Mouse (Mus musculus) kidney, adult 11 months (tissue): Measurements from ENCODE around the gene Fuz.
A peak's percentile ranks its signal among the peaks of the same experiment; 100 is the strongest.

Experiments
- DNase-seq: peaks from one replicate; pipeline ENCODE4 v3.0.0; 2022

The Fuz gene

DNA sequence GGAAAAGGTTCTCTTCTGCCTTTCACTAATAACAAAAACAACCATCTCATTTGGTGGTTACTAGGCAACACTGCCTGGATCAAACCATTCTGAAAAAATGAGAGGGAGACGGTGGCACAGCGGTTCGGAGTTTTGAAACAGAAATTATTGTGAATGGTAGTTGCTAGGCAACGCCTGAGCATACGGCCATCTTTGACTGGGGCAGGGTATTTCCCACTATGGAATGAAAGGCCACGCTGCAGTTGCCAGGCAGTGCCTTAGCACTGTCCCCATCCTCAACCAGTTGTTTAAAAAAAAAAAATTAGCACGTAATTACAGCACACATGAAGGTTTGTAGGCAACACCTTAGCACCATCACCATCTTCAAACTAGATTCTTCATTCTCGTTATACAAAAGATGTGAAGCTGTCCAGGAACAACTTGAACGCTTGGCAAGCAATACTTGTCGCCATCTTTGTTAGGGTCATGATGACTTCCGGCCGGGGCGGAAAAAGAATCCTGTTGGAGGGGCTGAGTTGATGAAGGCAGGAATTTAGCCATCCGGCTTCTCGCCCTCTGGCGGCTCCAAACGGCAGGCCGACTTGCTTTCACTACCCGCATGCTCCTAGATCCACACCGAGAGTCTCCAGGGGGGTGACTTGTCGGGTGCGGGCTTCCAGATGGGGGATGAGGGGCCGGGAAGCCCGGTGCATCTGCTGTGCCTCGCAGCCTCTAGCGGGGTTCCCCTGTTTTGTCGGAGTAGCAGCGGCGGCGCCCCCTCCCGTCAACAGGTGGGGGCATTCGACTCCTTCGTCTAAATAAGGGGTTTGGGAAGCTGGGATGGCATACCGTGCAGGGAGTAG, at the start of gene Fuz:
TSS of gene Fuz (plus strand) at position 487 of the 842 bp plus-strand sequence.
- DNase-seq, result peak; percentile 92

DNA sequence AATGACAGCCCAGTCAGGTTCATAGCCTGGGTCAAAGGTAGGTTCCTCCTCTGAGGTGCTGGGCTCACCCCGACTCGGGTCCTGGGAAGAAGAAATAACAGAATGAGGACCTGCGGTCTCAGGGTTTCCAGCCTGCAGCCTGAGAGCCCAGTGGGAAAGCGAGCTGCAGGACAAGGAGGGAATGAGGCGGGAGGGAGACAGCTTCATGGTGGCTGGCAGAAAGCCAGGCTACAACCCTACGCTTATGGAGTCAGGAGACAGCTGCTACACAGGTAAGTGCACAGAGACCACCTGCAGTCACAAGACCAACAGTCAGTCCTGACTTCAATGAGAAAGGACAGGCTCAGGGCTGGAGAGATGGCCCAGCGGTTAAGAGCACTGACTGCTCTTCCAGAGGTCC, 49.1 kb upstream of the Fuz start:
- DNase-seq, result no peak

DNA sequence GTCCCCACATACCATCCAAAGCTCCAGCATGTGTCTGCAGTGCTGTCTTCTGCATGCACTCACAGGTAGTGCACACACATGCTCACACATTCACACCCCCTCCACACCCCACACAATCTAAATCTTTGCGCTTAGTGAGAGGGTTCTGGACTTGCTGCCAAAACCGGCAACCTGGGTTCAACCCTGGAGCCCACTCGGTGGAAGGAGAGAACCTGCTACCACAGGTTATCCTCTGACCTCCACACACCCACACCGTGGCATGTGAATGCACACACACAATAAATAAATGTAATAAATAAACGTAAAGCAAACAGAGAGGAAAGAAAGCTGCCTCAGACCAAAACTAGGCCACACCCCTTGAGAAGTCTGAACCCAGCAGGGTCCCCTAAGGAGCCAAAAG, 48.1 kb upstream of the Fuz start:
- peak; percentile 44 for DNase-seq

DNA sequence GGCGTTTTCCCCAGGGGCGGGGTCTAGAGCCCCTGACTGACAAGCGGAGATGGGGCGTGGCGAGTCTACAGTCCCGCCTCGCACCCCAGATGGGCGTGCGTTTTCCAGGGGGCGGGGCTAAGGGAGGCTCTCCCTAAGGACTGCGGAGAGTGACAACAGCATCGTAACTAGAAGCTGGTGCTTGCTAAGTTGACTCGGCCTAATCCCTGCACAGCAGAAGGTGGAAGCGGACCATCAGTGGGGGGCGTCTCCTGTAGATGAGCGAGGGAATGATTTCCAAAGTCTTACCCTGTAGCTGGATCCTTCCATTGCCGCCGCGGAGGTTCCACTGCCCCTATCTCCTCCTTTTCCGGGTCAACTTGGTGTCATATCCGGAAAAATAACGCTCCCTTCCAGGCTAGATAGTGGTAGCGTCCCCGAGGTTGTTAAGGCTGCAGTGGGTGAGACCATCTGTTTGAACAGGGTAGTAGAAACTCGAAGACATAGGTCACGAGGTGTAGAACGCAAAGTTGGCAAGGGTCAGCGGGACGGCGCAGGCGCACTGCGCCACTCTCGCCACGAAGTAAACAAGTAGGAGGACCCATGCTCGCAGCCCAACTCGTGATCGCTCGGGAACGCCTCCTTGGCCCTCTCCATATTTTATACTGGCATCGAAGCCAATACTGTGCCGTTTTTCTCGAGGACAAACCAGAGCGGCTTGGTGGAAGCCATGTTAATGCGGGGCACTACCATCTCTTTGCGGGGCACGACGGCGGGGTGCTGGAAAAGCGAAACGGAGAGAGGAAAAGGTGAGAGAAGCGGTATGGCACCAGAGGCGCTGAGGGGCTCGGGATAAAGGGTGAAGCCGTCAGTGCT, 47.1 kb upstream of the Fuz start, which contains the start of the genes Akt1s1 and Tbc1d17:
TSS of gene Akt1s1 (plus strand) at position 431 of the 855 bp plus-strand sequence.
TSS of gene Tbc1d17 (minus strand) at position 519 of the 855 bp plus-strand sequence.
- DNase-seq, result peak; percentile 100

DNA sequence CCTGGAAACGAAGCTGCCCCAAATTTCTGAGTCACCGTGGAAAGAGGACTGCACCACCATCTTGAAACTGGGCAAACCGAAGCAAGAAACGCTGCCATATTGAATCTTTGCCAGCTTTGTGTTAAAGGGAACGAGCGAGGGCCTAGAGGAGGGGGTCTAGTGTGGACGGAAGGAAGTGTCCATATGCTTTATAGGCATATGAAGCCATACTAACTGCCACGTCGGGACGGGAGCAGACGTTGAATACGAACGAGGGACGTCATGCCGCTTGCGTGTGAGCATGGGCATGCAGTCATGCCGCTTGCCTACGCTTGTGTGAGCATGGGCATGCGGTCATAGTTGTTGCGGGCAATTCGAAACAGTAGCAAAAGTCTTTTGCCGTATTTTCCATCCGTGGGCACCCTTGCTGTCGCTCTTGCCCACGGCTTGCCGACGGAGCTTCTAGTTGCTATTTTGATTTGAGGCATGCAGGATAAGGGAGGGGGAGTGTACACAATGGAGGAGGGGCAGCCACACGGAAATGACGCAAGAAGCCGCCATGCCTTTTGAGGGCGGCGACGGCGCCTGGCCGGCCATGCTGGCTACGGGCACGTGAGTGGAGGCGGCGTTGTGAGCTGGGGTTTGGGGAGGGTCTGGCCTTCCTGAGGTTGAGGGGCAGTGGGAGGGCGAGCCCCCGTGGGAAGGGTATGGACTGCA, 46.3 kb upstream of the Fuz start:
- peak; percentile 93 for DNase-seq

DNA sequence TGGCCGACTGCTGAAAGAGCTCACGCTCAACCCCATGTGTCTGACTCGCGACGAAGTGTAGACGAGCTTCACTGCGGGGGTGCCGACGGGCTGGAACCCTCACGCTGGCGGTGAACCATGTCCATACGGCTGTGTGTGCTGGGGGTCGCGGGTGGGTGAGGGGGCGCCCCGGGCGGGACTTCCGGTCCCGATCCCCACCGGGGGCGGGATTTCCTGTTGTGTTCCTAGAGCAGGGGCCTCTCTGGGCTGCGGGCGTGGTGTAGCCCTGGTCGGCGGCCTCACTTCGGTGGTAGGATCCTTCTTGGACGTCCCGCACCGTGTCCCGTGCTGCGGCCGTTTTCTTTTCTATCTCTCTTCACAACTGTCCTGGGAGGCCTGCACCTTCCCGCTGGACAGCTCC, 45.7 kb upstream of the Fuz start:
- DNase-seq, result no peak

DNA sequence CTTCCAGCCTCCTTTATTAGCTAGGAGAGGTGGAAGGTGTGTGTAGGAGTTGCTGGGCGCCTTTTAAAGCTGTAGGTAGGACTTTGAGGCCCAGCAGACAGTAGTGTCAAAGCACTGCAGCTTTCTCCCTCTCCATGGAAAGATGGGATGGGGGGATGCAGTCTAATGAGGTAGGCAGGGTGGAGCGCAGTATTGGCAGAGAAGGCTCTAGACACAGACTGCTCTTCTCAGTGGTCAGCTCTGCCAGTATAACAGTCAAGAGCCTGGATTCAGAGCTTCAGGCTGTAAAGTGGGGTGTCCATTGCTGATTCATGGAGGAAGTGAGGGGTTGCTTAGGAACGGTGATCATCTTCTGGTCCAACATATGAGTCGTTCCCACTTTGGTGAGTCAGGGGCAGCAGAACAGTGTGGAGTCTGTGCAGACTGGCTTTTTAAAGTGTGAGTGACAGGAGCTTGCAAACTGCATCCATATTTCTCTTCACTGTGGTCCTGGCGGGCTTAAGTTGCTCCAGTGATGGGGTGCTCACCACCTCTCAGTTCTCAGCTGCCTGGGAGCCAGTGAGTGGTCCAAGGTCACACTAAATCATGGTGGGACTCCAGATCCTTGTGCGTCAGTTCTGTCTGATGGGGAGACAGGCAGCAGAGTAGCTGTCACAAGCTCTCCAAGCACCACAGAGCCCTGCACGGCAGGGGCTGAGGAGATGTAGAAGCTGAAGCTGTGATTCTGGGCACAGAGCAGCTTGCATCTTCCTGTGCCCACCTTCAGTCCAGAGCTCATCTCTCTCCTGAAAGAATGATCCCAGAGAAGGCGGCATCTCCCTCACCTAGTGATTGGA, 44.9 kb upstream of the Fuz start:
- DNase-seq, result no peak

DNA sequence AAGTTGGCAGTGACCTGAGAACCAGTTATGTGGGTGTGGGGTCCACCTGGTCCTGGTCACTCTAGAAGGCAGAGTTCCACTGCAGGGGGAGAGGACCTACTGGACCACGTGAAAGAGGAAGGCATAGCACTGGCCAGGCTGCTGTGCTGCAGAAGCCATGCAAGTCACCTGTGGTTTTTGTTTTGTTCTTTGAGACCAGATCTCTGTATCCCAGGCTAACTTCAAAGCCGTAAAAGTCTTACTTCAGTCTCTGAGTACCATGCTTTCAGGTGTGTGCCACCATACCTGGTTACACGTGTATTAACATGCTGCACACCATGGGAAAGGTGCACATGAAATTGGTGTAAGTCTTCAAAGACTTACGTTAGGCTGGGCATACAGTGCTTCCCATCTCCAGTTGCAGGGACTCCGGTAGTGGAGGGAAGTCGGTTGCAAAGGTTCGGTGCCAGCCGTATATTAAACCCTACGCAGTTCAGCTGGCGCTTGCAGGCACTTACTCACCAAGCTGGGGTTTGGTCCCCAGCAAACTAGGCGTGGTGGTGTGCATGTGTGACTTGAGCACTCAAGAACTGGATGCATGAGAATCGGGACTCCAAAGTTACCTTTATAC, 44.1 kb upstream of the Fuz start:
- DNase-seq, result no peak

DNA sequence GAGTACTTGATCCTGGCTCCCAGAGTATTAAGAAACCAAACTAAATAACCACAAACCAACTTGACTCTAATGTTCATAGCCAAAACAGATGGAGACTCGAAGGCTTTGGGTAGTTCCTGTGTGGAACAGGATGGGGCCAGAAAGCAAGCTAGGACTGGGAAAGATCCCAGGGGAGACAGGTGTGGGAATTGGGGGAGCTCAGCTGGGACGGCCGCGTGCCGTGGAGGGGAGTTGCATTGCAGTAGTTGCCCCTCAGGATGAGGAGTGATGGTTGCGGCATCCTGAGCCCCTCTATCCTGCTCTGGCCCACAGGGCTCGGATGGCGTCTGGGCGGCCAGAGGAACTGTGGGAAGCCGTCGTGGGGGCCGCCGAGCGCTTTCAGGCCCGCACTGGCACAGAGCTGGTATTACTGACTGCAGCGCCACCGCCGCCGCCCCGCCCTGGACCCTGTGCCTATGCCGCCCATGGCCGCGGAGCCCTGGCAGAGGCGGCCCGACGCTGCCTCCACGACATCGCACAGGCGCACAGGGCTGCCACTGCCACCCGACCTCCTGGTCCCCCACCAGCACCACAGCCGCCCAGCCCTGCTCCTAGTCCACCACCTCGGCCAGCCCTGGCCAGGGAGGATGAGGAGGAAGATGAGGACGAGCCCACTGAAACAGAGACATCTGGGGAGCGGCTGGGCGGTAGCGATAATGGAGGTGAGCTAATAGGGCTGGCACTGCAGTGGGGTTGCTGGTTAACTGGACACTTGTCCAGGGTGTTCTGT, 43.4 kb upstream of the Fuz start:
- no peak for DNase-seq

DNA sequence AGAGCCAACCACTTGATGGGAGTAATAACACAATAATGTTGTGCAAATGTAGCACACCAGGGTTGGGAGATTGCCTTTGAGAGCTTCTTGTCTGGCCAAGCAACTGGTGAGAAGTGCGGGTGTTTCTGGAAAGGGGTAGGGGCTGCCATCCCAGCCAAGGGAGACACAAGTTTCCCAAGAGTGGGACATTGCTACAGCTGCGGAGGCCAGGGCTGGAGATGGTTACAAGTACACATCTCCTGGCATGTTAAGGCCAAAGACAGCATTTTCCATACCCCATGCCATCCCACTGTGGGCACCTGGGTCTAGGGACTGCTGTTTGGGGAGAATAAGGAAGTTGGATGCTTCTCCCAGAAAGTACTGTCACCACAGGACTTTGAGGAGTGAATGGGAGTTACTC, 42.8 kb upstream of the Fuz start:
- DNase-seq, result no peak

DNA sequence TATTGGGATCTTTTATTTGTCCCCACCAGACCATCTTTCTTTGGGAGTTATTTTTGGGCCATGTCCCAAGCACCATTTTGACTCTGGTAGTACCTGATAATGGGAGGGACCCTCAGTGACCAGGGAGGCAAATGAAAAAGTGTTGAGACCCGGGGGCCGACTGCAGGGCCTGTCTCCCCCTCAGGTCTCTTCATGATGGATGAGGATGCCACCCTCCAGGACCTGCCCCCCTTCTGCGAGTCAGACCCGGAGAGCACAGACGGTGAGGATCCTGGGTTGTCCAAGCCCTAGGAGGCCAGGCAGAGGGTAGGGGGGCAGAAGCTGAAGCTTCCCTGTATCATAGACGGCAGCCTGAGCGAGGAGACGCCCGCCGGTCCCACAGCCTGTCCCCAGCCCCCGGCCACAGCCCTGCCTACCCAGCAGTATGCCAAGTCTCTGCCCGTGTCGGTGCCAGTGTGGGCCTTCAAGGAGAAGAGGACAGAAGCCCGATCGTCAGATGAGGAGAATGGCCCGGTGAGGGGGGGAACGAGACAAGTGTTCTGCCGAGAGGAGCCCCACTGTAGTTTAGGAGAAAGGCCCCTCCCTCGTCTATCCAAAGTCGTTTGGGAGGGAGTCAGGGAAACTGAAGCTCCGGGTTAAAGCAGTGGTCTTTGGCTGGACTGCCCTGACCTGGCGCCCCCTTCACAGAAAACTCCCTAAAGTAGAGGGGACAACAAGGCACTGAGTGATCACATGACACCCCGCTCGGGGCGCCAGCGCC, 42.1 kb upstream of the Fuz start:
- DNase-seq, result no peak

DNA sequence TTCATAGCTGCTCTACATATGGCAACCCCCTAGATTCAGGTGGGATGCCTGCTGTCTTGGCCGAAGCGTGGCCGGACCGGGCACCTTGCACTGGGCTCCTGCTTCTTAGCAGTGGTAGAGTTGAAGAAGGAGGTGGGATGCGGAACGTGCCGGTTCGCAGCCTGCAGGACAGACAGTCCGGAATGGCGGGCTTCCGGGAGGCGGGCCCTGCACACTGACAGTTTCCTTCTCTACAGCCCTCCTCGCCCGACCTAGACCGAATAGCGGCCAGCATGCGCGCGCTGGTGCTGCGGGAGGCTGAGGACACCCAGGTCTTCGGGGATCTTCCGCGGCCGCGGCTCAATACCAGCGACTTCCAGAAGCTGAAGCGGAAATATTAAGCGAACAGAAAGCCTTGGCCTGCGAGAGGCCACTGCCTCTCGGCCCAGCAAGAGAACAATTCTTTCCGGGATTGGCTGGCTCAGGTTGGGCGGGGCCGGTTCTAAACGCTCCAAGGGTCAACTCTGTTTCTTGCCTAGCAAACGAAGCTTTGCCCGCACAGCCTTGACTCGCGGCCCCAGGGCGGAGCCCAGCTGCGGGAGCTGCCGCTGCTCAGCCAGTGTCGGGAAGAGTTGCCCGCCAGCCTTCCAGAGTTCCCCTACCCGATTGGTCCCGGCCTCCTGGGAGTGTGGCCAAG, 41.4 kb upstream of the Fuz start:
- peak; percentile 97 for DNase-seq

DNA sequence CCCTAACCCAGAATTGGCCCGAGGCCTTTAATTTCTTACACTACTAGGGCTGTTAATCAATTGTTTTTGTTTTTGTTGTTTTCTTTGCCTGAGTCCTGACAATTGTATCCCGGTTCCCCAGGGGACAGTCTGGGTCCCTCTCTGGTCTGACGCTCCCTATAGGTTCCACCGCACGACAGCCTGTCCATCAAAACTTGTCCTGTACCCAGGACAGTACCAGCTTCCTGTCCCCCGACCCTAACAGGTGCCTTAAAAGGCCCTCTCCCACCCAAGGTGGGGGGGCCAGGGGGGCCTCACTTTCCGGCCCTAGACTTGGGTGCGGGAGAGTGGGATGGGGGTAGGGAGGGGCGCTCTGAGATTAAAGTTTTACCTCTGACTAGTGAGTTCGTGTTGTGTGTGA, 40.8 kb upstream of the Fuz start:
- DNase-seq, result no peak

DNA sequence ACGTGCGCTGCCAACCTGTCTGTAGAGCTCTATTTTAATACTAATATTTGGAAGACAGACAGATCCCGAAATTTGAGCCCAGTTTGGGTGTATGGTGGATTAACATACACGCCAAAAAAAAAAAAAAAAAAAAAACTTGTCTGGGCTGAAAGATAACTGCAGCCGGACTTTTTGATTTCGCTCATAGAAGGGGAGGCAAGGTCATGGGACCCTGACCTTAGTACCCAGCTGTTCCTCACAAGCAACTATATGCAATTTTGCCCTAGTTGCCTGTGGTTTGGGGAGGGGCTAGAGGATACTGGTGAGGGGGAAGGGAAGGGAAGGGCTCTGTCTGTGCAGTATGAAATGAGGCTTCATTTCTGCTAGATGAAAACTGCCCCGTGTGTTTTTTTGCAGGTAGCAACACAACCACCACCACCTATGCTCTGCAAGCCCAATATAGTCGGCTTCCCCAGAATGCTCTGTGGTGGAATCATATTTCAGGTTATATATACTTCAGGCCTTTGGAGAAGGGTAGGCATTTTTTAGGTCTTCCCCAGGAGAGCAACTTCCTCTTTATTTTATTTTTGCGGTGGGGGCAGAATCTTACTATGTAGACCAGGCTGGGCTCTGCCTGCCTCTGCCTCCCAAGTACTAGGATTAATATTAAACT, 39.5 kb upstream of the Fuz start:
- DNase-seq, result no peak

DNA sequence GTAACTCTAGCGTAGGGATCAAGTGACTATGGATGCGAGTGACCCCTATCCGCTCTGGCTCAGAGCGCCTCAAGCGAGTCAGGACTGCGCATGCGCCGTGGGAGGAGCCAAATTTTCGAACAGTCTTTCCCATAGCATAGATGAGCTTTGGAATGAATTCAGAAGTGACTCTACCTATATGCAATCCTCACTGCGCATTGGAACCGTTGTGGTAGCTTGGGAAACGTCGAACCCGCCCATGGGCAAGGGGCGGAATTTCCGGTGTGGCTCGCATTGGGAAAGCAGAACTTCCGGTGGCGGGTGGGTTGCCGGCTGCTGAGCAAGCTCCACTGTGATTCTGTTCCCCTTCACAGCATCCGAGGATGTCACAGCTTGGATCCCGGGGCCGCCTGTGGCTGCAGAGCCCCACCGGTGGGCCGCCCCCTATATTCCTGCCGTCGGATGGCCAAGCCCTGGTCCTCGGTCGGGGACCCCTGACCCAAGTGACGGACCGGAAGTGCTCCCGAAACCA, 38.8 kb upstream of the Fuz start, which contains the start of gene Pnkp:
TSS of gene Pnkp (plus strand) at position 98 of the 511 bp plus-strand sequence.
- DNase-seq, result peak; percentile 85

DNA sequence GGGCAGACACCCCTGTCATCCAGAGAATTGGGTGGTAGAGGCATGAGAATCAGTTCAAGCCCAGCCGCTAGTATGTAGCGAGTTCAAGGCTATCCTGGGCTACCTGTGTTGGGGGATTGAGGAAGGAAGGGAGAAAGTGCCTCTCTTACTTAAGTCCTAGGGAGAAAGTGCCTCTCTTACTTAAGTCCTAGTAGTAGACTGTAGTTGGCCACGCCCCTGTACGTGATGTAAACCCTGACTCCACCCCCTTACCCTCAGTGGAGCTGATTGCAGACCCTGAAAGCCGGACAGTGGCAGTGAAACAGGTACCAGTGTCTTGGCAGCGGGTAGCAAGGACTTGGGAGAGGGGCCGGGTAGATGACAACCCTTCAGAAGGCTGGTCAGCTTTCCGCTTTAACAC, 38.0 kb upstream of the Fuz start:
- peak; percentile 56 for DNase-seq

DNA sequence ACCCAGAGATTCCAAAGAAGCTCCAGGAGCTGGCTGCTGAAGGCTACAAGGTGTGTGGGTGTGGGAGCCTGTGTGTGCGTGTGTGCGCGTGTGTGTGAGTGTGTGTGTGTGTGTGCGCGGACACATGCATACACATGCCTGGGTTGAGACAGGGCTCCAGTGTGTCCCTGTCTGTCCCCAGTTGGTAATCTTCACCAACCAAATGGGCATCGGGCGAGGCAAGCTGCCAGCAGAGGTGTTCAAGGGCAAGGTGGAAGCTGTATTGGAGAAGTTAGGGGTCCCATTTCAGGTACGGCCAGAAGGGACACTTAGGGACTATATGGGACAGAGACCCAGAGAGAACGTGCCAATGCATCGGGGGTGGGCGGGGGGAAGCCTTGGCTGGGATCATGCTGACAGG, 36.0 kb upstream of the Fuz start:
- no peak for DNase-seq

DNA sequence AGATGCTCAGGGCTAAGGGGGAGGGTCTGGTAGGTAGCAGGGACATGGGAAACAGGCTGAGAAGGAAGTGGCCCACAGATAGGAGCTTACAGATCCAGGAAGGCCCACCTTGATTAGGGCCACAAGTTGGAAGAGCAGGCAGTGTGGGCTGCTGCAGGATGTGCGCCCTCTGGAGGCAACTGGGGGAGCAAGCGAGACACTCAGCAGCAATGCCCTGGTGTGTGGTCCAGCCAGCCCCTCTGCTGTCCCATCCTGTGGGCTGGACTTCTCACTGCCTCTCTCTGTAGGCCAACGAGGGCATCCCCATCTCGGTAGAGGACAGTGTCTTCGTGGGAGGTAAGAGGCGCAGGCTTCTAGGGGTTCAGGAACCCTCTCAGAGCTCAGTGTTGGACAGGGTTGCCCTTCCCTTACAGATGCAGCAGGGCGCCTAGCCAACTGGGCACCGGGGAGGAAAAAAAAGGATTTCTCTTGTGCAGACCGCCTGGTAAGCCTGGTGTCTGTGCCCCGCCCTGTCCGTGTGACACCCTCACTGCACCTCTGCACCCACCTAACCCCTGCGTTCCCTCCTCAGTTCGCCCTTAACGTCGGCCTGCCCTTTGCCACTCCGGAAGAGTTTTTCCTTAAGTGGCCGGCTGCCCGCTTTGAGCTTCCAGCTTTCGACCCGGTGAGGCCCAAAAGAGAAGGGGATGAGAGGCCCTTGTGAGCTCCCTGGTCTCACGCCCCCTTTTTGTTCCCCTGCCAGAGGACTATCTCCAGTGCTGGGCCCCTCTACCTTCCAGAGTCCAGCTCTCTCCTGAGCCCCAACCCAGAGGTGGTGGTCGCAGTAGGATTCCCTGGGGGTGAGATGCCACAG, 35.1 kb upstream of the Fuz start:
- DNase-seq, result no peak
